In genomic region chr3:103384949-103385348, GRCm38 (mm10) we compare ENCODE assay signal across 14 mouse cellular contexts.
DNase-seq lines count a peak whose midpoint lies in the region; ATAC-seq and TF ChIP-seq lines count a peak whose summit lies in the region.
"Had no signal": no experiment of that assay in that cellular context is flagged by ENCODE, and none has a peak within 500 bp of the region (broad histone marks: within the 10 kb centered on the region; RNA-seq: fewer than 3 reads in every experiment).

No protein-coding gene starts in this region.

- H3K27me3 ChIP-seq in liver, embryonic 16.5 days (ENCODE audit: control insufficient read depth, insufficient read depth, low read depth, low read length) = no peaks in the 10 kb centered on the region
- H3K27me3 ChIP-seq in midbrain, embryonic 16.5 days (ENCODE audit: control insufficient read depth, insufficient read depth, low read depth, low read length) = no peaks in the 10 kb centered on the region
- H3K27me3 ChIP-seq in hindbrain, embryonic 16.5 days (replicated peaks; ENCODE audit: control insufficient read depth, insufficient read depth, low read length) = no peaks in the 10 kb centered on the region
- H3K27me3 ChIP-seq: midbrain, embryonic 12.5 days; neural tube, embryonic 12.5 days had no signal

- H3K9me3 ChIP-seq in liver, embryonic 16.5 days (replicated peaks; ENCODE audit: control insufficient read depth, low read length) = no peaks in the 10 kb centered on the region
- no peaks in the 10 kb centered on the region for H3K9me3 ChIP-seq in midbrain, embryonic 16.5 days (replicated peaks; ENCODE audit: control insufficient read depth, low read length, poor library complexity, severe bottlenecking)
- H3K9me3 ChIP-seq in hindbrain, embryonic 16.5 days (ENCODE audit: control insufficient read depth, low read length) = no peaks in the 10 kb centered on the region
- H3K9me3 ChIP-seq: midbrain, embryonic 12.5 days; neural tube, embryonic 12.5 days had no signal

- no peak overlapping the region for H3K9ac ChIP-seq in liver, embryonic 16.5 days (ENCODE audit: low read depth, low read length)
- no peak overlapping the region for H3K9ac ChIP-seq in midbrain, embryonic 16.5 days (ENCODE audit: low read depth, low read length)
- H3K9ac ChIP-seq in hindbrain, embryonic 16.5 days (ENCODE audit: low read depth, low read length) = no peak overlapping the region
- H3K9ac ChIP-seq: lung, embryonic 14.5 days; midbrain, embryonic 12.5 days; neural tube, embryonic 12.5 days had no signal

- TF ChIP-seq POLR2A in bone marrow, adult 2 months (IDR thresholded peaks at IDR 0.05; ENCODE audit: borderline replicate concordance, control insufficient read depth, low read depth, low read length) = no peak

- no peaks in the 10 kb centered on the region for H3K36me3 ChIP-seq in liver, embryonic 16.5 days (ENCODE audit: control insufficient read depth, insufficient read depth)
- H3K36me3 ChIP-seq in midbrain, embryonic 16.5 days (ENCODE audit: control insufficient read depth, insufficient read depth, low read length) = no peaks in the 10 kb centered on the region
- H3K36me3 ChIP-seq in hindbrain, embryonic 16.5 days (ENCODE audit: control insufficient read depth, insufficient read depth, low read length) = no peaks in the 10 kb centered on the region
- H3K36me3 ChIP-seq: midbrain, embryonic 12.5 days; neural tube, embryonic 12.5 days had no signal

- 0 out of 2 replicates have a peak, but pooled peaks have one; percentile 25 for ATAC-seq in liver, embryonic 16.5 days (ENCODE audit: low read depth)
- no peak for ATAC-seq in monocyte, adult 5-6 weeks (replicated peaks; ENCODE audit: insufficient number of reproducible peaks, low FRiP score, low TSS enrichment, poor library complexity, severe bottlenecking)
- ATAC-seq in midbrain, embryonic 16.5 days = no peak
- ATAC-seq in hindbrain, embryonic 16.5 days = no peak; the same call in 1 of the 2 replicates

- peak overlapping the region; percentile 71 for H3K27ac ChIP-seq in bone marrow, adult 2 months (ENCODE audit: control insufficient read depth, insufficient read depth, low read depth, low read length, poor library complexity)
- no peak overlapping the region for H3K27ac ChIP-seq in liver, embryonic 16.5 days (ENCODE audit: low read length)
- no peak overlapping the region for H3K27ac ChIP-seq in midbrain, embryonic 16.5 days (ENCODE audit: low read length)
- no peak overlapping the region for H3K27ac ChIP-seq in hindbrain, embryonic 16.5 days (ENCODE audit: low read depth, low read length)
- H3K27ac ChIP-seq: midbrain, embryonic 12.5 days; neural tube, embryonic 12.5 days had no signal

- DNase-seq in retina, postnatal 1 day = peak; percentile 28
- DNase-seq in retina, embryonic 14.5 days (ENCODE audit: low spot score) = no peak
- peak; percentile 86 for DNase-seq in thymus, postnatal 25 days
- DNase-seq: adrenal gland, postnatal 25 days; heart, postnatal 36 days; kidney, adult 2 months; lung, embryonic 14.5 days had no signal

- H3K4me2 ChIP-seq in liver, embryonic 16.5 days (ENCODE audit: low read depth, low read length) = no peak overlapping the region
- H3K4me2 ChIP-seq in midbrain, embryonic 16.5 days (ENCODE audit: low read length) = no peak overlapping the region
- H3K4me2 ChIP-seq in hindbrain, embryonic 16.5 days (ENCODE audit: low read length) = no peak overlapping the region
- H3K4me2 ChIP-seq: lung, embryonic 14.5 days; midbrain, embryonic 12.5 days; neural tube, embryonic 12.5 days had no signal

- H3K4me3 ChIP-seq in bone marrow, adult 2 months (replicated peaks; ENCODE audit: control insufficient read depth, low read depth, low read length) = no peak overlapping the region
- no peak overlapping the region for H3K4me3 ChIP-seq in liver, embryonic 16.5 days (ENCODE audit: low read depth, low read length)
- H3K4me3 ChIP-seq in midbrain, embryonic 16.5 days (ENCODE audit: low read depth, low read length) = no peak overlapping the region
- H3K4me3 ChIP-seq in hindbrain, embryonic 16.5 days (ENCODE audit: low read length) = no peak overlapping the region
- H3K4me3 ChIP-seq: midbrain, embryonic 12.5 days; neural tube, embryonic 12.5 days had no signal

- no peak for TF ChIP-seq CTCF in bone marrow, adult 2 months (IDR thresholded peaks at IDR 0.05; ENCODE audit: control insufficient read depth, insufficient read depth, low read length)

- WGBS in bone marrow, adult 2 months = 62% methylated on average over 5 of the region's 5 CpGs
- 30% methylated on average over 5 of the region's 5 CpGs for WGBS in liver, embryonic 16.5 days (ENCODE audit: insufficient replicate concordance)
- 71% methylated on average over 5 of the region's 5 CpGs for WGBS in midbrain, embryonic 16.5 days
- 81% methylated on average over 5 of the region's 5 CpGs for WGBS in hindbrain, embryonic 16.5 days

- H3K4me1 ChIP-seq in bone marrow, adult 2 months (ENCODE audit: control insufficient read depth, insufficient read depth, low read length) = no peaks in the 10 kb centered on the region
- H3K4me1 ChIP-seq in liver, embryonic 16.5 days (ENCODE audit: control insufficient read depth, low read depth, low read length) = peaks cover 4% of the 10 kb centered on the region; the same call in 1 of the 2 replicates
- 0 out of 2 replicates have a peak, but pooled peaks cover 2% of the 10 kb centered on the region for H3K4me1 ChIP-seq in midbrain, embryonic 16.5 days (ENCODE audit: control insufficient read depth, insufficient read depth, low read length)
- H3K4me1 ChIP-seq in hindbrain, embryonic 16.5 days (ENCODE audit: control insufficient read depth, insufficient read depth, low read depth, low read length) = no peaks in the 10 kb centered on the region
- H3K4me1 ChIP-seq: midbrain, embryonic 12.5 days; neural tube, embryonic 12.5 days had no signal
